Mouse (Mus musculus) limb, embryonic 14.5 days (tissue): ENCODE measurements around the gene Qdpr. TPM values are rescaled to one million over a fixed set of nuclear protein-coding genes. Genes with fewer than 3 reads are reported as not detected.
A peak's percentile ranks its signal among the peaks of the same experiment; 100 is the strongest.

ENCODE experiments used
- ATAC-seq: fragments of 200-750 bp; cut with Nextera tagmentation; 2 replicates; pipeline ENCODE4 v1.8.0; 2017; ENCODE audit warnings: low read depth, moderate number of reproducible peaks, moderate TSS enrichment; ENCODE audit not compliant: low FRiP score
- DNase-seq: peaks from one replicate; pipeline ENCODE4 v3.0.0-alpha.2; 2015; ENCODE audit warnings: low spot score
- H3K27ac ChIP-seq: fragments of 300-500 bp; sonication (generic); replicated peaks from 2 replicates; pipeline ENCODE4 v1.5.1; 2014; ENCODE audit warnings: low read depth, mild to moderate bottlenecking, low read length, moderate library complexity, mixed read lengths
- H3K27me3 ChIP-seq: fragments of 300-500 bp; sonication (generic); 2 replicates; pipeline ENCODE4 v1.6.1; 2014; ENCODE audit warnings: low read length, mixed read lengths; ENCODE audit not compliant: control insufficient read depth, insufficient read depth
- H3K36me3 ChIP-seq: fragments of 300-500 bp; sonication (generic); 2 replicates; pipeline ENCODE4 v1.6.1; 2014; ENCODE audit warnings: mild to moderate bottlenecking, low read length, moderate library complexity, mixed read lengths; ENCODE audit not compliant: control insufficient read depth, insufficient read depth
- H3K4me1 ChIP-seq: fragments of 300-500 bp; sonication (generic); 2 replicates; pipeline ENCODE4 v1.6.1; 2014; ENCODE audit warnings: antibody characterized with exemption, low read length, mixed read lengths; ENCODE audit not compliant: control insufficient read depth, insufficient read depth
- H3K4me2 ChIP-seq: fragments of 300-500 bp; sonication (generic); replicated peaks from 2 replicates; pipeline ENCODE4 v1.6.1; 2014; ENCODE audit warnings: low read depth, mild to moderate bottlenecking, low read length, moderate library complexity; ENCODE audit not compliant: severe bottlenecking
- H3K4me3 ChIP-seq: fragments of 300-500 bp; sonication (generic); replicated peaks from 2 replicates; pipeline ENCODE4 v1.5.1; 2014; ENCODE audit warnings: low read length
- H3K9ac ChIP-seq: fragments of 300-500 bp; sonication (generic); 2 replicates; pipeline ENCODE4 v1.6.1; 2014; ENCODE audit warnings: mild to moderate bottlenecking, low read depth, low read length, moderate library complexity; ENCODE audit not compliant: severe bottlenecking
- H3K9me3 ChIP-seq: fragments of 300-500 bp; sonication (generic); 2 replicates; pipeline ENCODE4 v1.6.1; 2016; ENCODE audit warnings: low read length; ENCODE audit not compliant: control insufficient read depth
- POLR2A ChIP-seq: fragments of 200-500 bp; IDR thresholded peaks from 2 replicates; pipeline ENCODE4 v1.8.0; 2012; ENCODE audit warnings: inconsistent platforms, mild to moderate bottlenecking, moderate library complexity, borderline replicate concordance; ENCODE audit not compliant: insufficient read depth, insufficient read length; ENCODE audit errors: extremely low read depth
- WGBS: fragments of 180-500 bp; shearing (Covaris S2); extraction: QIAGEN DNeasy Blood & Tissue Kit; methylation state at CpG from one replicate; pipeline ENCODE4 v1.1.7; 2014; 5-methylcytosine and 5-hydroxymethylcytosine counted together
- polyA plus RNA-seq, 2 experiments: library from polyadenylated mRNA; depleted of rRNA in 1 of 2; stranded (reverse) in 1 of 2; unstranded in 1 of 2; fragments of >200 nt; fragmentation: Nextera tagmentation in 1 of 2; extraction: Ambion mirVana in 1 of 2; gene quantifications; 2 replicates each; pipeline versions ENCODE4 v1.2.1 to v1.2.3; 2012 to 2014

Gene Qdpr
- polyA plus RNA-seq (2012; rRNA removed) (60.0 and 64.5 TPM in 2 replicates), polyA plus RNA-seq (2014; fragmentation: Nextera tagmentation; extraction: Ambion mirVana) (92.9 and 96.1 TPM in 2 replicates)

DNA sequence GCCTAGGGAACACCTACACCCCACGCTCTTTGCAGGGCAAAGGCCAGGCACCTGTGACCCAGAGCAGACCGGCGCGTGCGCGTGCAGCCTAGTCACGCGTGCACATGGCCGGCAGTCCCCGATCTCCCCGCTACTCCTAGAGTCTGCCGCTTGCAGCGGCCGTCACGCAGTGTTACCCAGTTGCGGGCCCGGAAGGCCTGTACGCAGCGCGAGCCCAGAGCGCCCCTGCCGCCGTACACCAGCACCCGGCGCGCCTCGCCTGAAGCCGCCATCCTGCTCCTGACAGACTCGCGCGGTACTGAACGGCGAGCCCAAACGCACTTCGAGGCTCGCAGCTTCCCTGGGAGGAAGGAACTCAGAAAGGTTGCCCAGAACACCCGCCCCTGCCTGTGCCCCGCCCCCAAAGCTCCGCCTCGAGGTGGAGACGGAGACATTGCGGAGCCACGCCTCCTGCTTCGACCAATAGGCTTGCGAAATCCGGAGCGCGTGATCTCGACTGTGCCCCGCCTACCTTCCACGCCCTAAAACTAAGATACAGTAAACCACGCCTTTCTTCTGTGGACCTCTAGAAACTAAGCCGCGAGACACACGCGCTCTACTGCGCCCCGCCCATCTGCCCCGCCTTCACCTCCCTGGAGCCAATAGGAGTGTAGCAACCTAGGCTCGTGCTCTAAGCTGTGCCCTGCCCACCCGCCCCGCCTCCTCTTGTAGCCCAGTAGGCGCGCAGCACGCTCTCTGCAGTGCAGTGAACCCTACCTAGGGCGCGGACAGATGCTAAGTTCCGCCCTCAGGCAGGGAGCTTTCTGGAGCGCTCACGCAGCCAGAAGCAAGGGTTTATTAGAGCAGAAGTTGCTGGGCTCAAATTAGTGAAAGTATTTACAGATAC lies at the start of gene Qdpr:
TSS of gene Qdpr (minus strand) at position 406 of the 886 bp plus-strand sequence.
- ATAC-seq, result peak; percentile 99
- Histone ChIP-seq H3K4me2 (peak within 1 kb of the TSS; percentile 85), H3K9ac (peak within 1 kb of the TSS; percentile 72), H3K27me3 (no peaks in the 10 kb centered on the region), H3K27ac (peak within 1 kb of the TSS; percentile 40), H3K9me3 (no peaks in the 10 kb centered on the region), H3K4me1 (peaks cover 11% of the 10 kb centered on the region), H3K4me3 (peak within 1 kb of the TSS; percentile 60), H3K36me3 (no peaks in the 10 kb centered on the region)
- peak; percentile 69; the same call in 1 of the 2 replicates for TF ChIP-seq POLR2A
- under 1% methylated on average over 53 of the region's 70 CpGs for WGBS
- DNase-seq, result peak; percentile 100

DNA sequence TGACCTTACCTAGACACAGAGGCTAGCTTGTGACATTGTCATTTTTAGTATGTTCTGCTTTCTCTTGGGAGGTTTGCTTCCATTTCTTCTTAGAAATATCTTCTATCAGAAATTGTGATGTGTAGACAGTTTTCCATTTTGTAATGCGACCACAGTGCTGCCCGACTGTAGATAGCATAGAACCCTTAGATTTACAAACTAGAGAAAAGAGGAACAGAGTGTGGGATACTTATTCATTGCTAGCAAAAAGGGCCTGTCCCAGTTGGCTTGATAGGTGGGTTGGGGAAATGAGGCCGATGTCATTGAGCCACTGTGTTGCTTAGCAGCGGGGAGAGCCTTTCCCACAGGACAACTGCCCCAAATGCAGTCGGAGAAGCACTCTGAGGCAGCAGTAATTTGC lies 47.5 kb upstream of the Qdpr start:
- Histone ChIP-seq H3K4me3 (no peak overlapping the region), H3K4me1 (peaks cover 11% of the 10 kb centered on the region), H3K9me3 (no peaks in the 10 kb centered on the region), H3K9ac (no peak overlapping the region), H3K27ac (no peak overlapping the region), H3K36me3 (peaks cover 59% of the 10 kb centered on the region), H3K4me2 (no peak overlapping the region), H3K27me3 (no peaks in the 10 kb centered on the region)
- no peak for ATAC-seq
- no peak for DNase-seq
- 92% methylated on average over 5 of the region's 5 CpGs for WGBS
- TF ChIP-seq POLR2A, result no peak

GRCm38 (mm10) chr5:45496930-45497550 lies 47.0 kb upstream of the Qdpr start:
- 83% methylated on average over 12 of the region's 12 CpGs for WGBS
- no peak overlapping the region for H3K4me3 ChIP-seq
- TF ChIP-seq POLR2A, result no peak
- H3K4me1 ChIP-seq, result peaks cover 11% of the 10 kb centered on the region
- no peak overlapping the region for H3K9ac ChIP-seq
- ATAC-seq, result no peak
- H3K27ac ChIP-seq, result no peak overlapping the region
- no peak overlapping the region for H3K4me2 ChIP-seq
- H3K36me3 ChIP-seq, result peaks cover 54% of the 10 kb centered on the region
- peak; percentile 10 for DNase-seq
- no peaks in the 10 kb centered on the region for H3K9me3 ChIP-seq
- H3K27me3 ChIP-seq, result no peaks in the 10 kb centered on the region

GRCm38 (mm10) chr5:45496479-45496878 lies 46.4 kb upstream of the Qdpr start:
- H3K9ac ChIP-seq, result no peak overlapping the region

GRCm38 (mm10) chr5:45496042-45496441 lies 46.0 kb upstream of the Qdpr start:
- Histone ChIP-seq H3K4me3 (no peak overlapping the region), H3K9ac (no peak overlapping the region), H3K4me2 (no peak overlapping the region), H3K36me3 (peaks cover 46% of the 10 kb centered on the region), H3K27me3 (no peaks in the 10 kb centered on the region), H3K9me3 (no peaks in the 10 kb centered on the region), H3K27ac (no peak overlapping the region), H3K4me1 (peaks cover 11% of the 10 kb centered on the region)
- DNase-seq (no peak), ATAC-seq (no peak)
- no peak for TF ChIP-seq POLR2A

More at GRCm38 (mm10) chr5:45496479-45496878, 46.4 kb upstream of the Qdpr start:
- Histone ChIP-seq H3K27me3 (no peaks in the 10 kb centered on the region), H3K9me3 (no peaks in the 10 kb centered on the region), H3K4me2 (no peak overlapping the region), H3K36me3 (peaks cover 49% of the 10 kb centered on the region), H3K27ac (no peak overlapping the region), H3K4me3 (no peak overlapping the region), H3K4me1 (peaks cover 11% of the 10 kb centered on the region)
- 88% methylated on average over 4 of the region's 4 CpGs for WGBS
- TF ChIP-seq POLR2A, result no peak
- DNase-seq, result no peak
- no peak for ATAC-seq
